Mouse (Mus musculus): ENCODE measurements around the gene Copg2. TPM values are rescaled to one million over a fixed set of nuclear protein-coding genes. Genes with fewer than 3 reads are reported as not detected.

The Copg2 gene
- polyA plus RNA-seq, 1 experiment: 5.5 TPM

GRCm38 (mm10) chr6:30891761-30892160 is 4.8 kb downstream of the Copg2 start:
- no peak for DNase-seq (ENCODE audit: low read depth in 1 of 2, low spot score in 2 of 2)
- H3K36me3 ChIP-seq (ENCODE audit: control insufficient read depth, insufficient read depth, low read length): peaks cover 14% of the 10 kb centered on the region
- no peaks in the 10 kb centered on the region for H3K27me3 ChIP-seq (ENCODE audit: control insufficient read depth, insufficient read depth, low read length)
- TF ChIP-seq POLR2A (IDR thresholded peaks at IDR 0.05; ENCODE audit: low read depth, low read length): no peak
- no peak for TF ChIP-seq CTCF (IDR thresholded peaks at IDR 0.05; ENCODE audit: extremely low read depth, insufficient read depth, insufficient read length, insufficient replicate concordance)
- no peaks in the 10 kb centered on the region for H3K4me1 ChIP-seq (ENCODE audit: control insufficient read depth, insufficient read depth, insufficient read length)
- no peak overlapping the region for H3K4me3 ChIP-seq (ENCODE audit: extremely low read depth, insufficient read depth, insufficient read length)
- H3K27ac ChIP-seq (ENCODE audit: insufficient read depth, low read length): no peak overlapping the region

GRCm38 (mm10) chr6:30884856-30885255 is 11.7 kb downstream of the Copg2 start:
- Histone ChIP-seq H3K27me3 (ENCODE audit: control insufficient read depth, insufficient read depth, low read length) (no peaks in the 10 kb centered on the region), H3K4me1 (ENCODE audit: control insufficient read depth, insufficient read depth, insufficient read length) (no peaks in the 10 kb centered on the region), H3K27ac (ENCODE audit: insufficient read depth, low read length) (no peak overlapping the region), H3K36me3 (ENCODE audit: control insufficient read depth, insufficient read depth, low read length) (peaks cover 16% of the 10 kb centered on the region), H3K4me3 (ENCODE audit: extremely low read depth, insufficient read depth, insufficient read length) (no peak overlapping the region)
- TF ChIP-seq POLR2A (IDR thresholded peaks at IDR 0.05; ENCODE audit: low read depth, low read length) (no peak), CTCF (IDR thresholded peaks at IDR 0.05; ENCODE audit: extremely low read depth, insufficient read depth, insufficient read length, insufficient replicate concordance) (no peak)
- WGBS: 55% methylated on average over 3 of the region's 3 CpGs
- DNase-seq (ENCODE audit: low read depth in 1 of 2, low spot score in 2 of 2): no peak

GRCm38 (mm10) chr6:30883491-30883890 is 13.1 kb downstream of the Copg2 start:
- no peak for TF ChIP-seq POLR2A (IDR thresholded peaks at IDR 0.05; ENCODE audit: low read depth, low read length)
- TF ChIP-seq CTCF (IDR thresholded peaks at IDR 0.05; ENCODE audit: extremely low read depth, insufficient read depth, insufficient read length, insufficient replicate concordance): no peak
- 85% methylated on average over 4 of the region's 4 CpGs for WGBS
- no peak for DNase-seq (ENCODE audit: low read depth in 1 of 2, low spot score in 2 of 2)
- no peaks in the 10 kb centered on the region for H3K27me3 ChIP-seq (ENCODE audit: control insufficient read depth, insufficient read depth, low read length)
- H3K36me3 ChIP-seq (ENCODE audit: control insufficient read depth, insufficient read depth, low read length): peaks cover 12% of the 10 kb centered on the region
- H3K27ac ChIP-seq (ENCODE audit: insufficient read depth, low read length): no peak overlapping the region
- H3K4me1 ChIP-seq (ENCODE audit: control insufficient read depth, insufficient read depth, insufficient read length): no peaks in the 10 kb centered on the region
- no peak overlapping the region for H3K4me3 ChIP-seq (ENCODE audit: extremely low read depth, insufficient read depth, insufficient read length)

GRCm38 (mm10) chr6:30876661-30877060 is 19.9 kb downstream of the Copg2 start:
- H3K36me3 ChIP-seq (ENCODE audit: control insufficient read depth, insufficient read depth, low read length): peaks cover 5% of the 10 kb centered on the region
- DNase-seq (ENCODE audit: low read depth in 1 of 2, low spot score in 2 of 2): no peak
- no peaks in the 10 kb centered on the region for H3K27me3 ChIP-seq (ENCODE audit: control insufficient read depth, insufficient read depth, low read length)
- TF ChIP-seq POLR2A (IDR thresholded peaks at IDR 0.05; ENCODE audit: low read depth, low read length) (no peak), CTCF (IDR thresholded peaks at IDR 0.05; ENCODE audit: extremely low read depth, insufficient read depth, insufficient read length, insufficient replicate concordance) (no peak)
- no peak overlapping the region for H3K27ac ChIP-seq (ENCODE audit: insufficient read depth, low read length)
- no peaks in the 10 kb centered on the region for H3K4me1 ChIP-seq (ENCODE audit: control insufficient read depth, insufficient read depth, insufficient read length)
- no peak overlapping the region for H3K4me3 ChIP-seq (ENCODE audit: extremely low read depth, insufficient read depth, insufficient read length)

- Histone ChIP-seq H3K4me3 (ENCODE audit: extremely low read depth, insufficient read depth, insufficient read length) (no peak overlapping the region), H3K4me1 (ENCODE audit: control insufficient read depth, insufficient read depth, insufficient read length) (no peaks in the 10 kb centered on the region), H3K27ac (ENCODE audit: insufficient read depth, low read length) (no peak overlapping the region), H3K27me3 (ENCODE audit: control insufficient read depth, insufficient read depth, low read length) (no peaks in the 10 kb centered on the region), H3K36me3 (ENCODE audit: control insufficient read depth, insufficient read depth, low read length) (no peaks in the 10 kb centered on the region)
- WGBS: 94% methylated on average over 1 of the region's 1 CpGs
- no peak for TF ChIP-seq POLR2A (IDR thresholded peaks at IDR 0.05; ENCODE audit: low read depth, low read length)
- TF ChIP-seq CTCF (IDR thresholded peaks at IDR 0.05; ENCODE audit: extremely low read depth, insufficient read depth, insufficient read length, insufficient replicate concordance): no peak
- DNase-seq (ENCODE audit: low read depth in 1 of 2, low spot score in 2 of 2): no peak
Observed at GRCm38 (mm10) chr6:30866501-30866900, 30.1 kb downstream of the Copg2 start.

- no peak for DNase-seq (ENCODE audit: low read depth in 1 of 2, low spot score in 2 of 2)
- Histone ChIP-seq H3K27me3 (ENCODE audit: control insufficient read depth, insufficient read depth, low read length) (no peaks in the 10 kb centered on the region), H3K27ac (ENCODE audit: insufficient read depth, low read length) (no peak overlapping the region), H3K4me3 (ENCODE audit: extremely low read depth, insufficient read depth, insufficient read length) (no peak overlapping the region), H3K36me3 (ENCODE audit: control insufficient read depth, insufficient read depth, low read length) (peaks cover 3% of the 10 kb centered on the region; the same call in 1 of the 2 replicates), H3K4me1 (ENCODE audit: control insufficient read depth, insufficient read depth, insufficient read length) (no peaks in the 10 kb centered on the region)
- 87% methylated on average over 3 of the region's 3 CpGs for WGBS
- TF ChIP-seq POLR2A (IDR thresholded peaks at IDR 0.05; ENCODE audit: low read depth, low read length) (no peak), CTCF (IDR thresholded peaks at IDR 0.05; ENCODE audit: extremely low read depth, insufficient read depth, insufficient read length, insufficient replicate concordance) (no peak)
Observed at GRCm38 (mm10) chr6:30865031-30865678, 31.4 kb downstream of the Copg2 start.

GRCm38 (mm10) chr6:30855956-30856355 is 40.6 kb downstream of the Copg2 start:
- H3K4me1 ChIP-seq (ENCODE audit: control insufficient read depth, insufficient read depth, insufficient read length): no peaks in the 10 kb centered on the region
- DNase-seq (ENCODE audit: low read depth in 1 of 2, low spot score in 2 of 2): peak; percentile 3 to 54
- no peak overlapping the region for H3K27ac ChIP-seq (ENCODE audit: insufficient read depth, low read length)
- WGBS: 76% methylated on average over 7 of the region's 7 CpGs
- H3K27me3 ChIP-seq (ENCODE audit: control insufficient read depth, insufficient read depth, low read length): no peaks in the 10 kb centered on the region
- TF ChIP-seq POLR2A (IDR thresholded peaks at IDR 0.05; ENCODE audit: low read depth, low read length) (no peak), CTCF (IDR thresholded peaks at IDR 0.05; ENCODE audit: extremely low read depth, insufficient read depth, insufficient read length, insufficient replicate concordance) (no peak)
- H3K4me3 ChIP-seq (ENCODE audit: extremely low read depth, insufficient read depth, insufficient read length): no peak overlapping the region
- peaks cover 10% of the 10 kb centered on the region for H3K36me3 ChIP-seq (ENCODE audit: control insufficient read depth, insufficient read depth, low read length)
